Mouse (Mus musculus) CD4-positive, CD25-positive, alpha-beta regulatory T cell, adult 9 weeks (primary cell): Measurements from ENCODE around the gene Srsf1. TPM values are rescaled to one million over a fixed set of nuclear protein-coding genes. Genes with fewer than 3 reads are reported as not detected.

Experiments used
- polyA plus RNA-seq: library from polyadenylated mRNA; unstranded; fragments of 100-300 nt; shearing (Covaris generic); gene quantifications from one replicate; pipeline ENCODE4 v1.2.1, GENCODE M21; 2017

The Srsf1 gene
- polyA plus RNA-seq, result 65.2 TPM

DNA sequence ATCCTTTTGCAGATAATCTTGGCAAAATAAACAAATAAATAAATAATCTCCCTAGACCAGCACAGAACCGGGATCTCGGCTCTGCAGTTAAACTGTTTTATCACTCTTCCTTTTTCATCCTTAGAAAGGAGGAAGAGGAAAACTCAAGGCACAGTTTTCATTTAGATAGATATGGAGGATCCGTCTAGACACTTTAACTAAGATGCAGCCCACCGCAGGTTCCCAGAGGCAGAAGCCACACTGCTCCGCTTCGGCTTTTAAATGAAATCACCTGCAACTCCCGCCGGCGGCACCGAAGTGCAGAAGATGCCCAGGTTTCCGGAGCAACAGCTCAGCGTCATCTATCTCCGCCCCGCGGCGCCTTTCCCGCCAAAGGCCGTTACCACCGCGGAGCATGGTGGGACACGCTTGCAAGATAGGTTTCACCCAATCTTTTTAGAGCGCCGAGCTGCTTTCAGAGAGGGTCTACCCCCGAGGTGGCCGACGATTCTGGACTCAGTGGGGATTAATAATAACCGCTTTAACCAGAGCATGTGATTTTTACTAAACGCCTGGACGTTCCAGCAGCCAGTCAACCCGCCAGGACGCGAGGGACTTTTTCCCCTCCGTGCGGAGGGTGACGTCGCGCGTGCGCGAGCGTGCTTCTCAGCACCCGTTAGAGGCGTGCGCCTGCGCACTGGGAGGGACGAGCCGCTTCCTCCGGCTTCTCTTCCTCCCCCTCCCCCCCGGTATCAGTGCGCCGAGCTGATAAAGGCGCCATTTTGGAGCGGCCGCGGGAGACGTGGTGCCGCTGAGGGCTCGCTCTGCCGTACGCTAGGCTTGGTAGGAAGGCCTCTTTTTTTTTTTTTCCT, at the start of gene Srsf1:
Srsf1 (plus strand) TSS at position 430 of the 851 bp plus-strand sequence.

DNA sequence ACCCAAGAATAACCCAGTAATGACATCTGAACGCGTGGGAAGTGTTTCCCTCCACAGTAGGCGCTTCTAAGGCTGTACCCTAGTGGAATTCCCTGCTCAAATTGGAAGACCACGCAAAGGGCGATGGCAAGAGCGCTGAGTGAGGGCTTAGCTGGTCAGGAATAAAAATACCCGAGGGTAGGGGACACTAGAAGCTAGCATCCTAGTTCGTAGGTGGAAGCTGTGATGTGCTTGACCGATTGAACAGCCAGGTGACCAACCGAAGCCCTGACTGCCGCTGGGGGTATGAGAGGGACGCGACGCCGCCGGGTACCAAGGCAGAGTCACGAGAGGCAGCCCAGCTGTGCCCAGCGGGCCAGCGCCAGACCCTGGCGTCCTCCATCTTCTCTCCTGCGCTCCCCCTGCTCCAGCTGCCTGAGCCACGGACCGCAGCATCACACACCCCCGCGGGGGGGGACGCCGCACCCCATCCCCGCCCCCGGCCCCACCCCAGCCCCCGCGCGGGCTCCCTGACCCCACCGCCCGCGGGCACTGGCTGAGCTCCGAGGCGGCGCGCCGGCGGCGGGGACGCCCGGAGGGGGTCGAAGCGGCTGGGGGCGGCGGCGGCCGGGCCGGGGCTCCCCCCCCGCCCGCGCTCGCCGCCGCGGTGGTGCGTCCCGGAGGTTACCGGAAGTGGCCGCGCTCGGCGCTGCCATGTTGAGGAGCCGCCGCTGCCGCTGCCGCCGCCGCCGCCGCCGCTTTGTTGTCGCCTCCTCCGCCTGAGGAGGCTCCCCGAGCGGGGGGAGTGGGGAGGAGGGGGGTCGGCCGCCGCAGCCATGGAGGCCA, 20.6 kb downstream of the Srsf1 start, which contains the start of gene Vezf1:
Vezf1 (plus strand) TSS at position 694 of the 825 bp plus-strand sequence.

DNA sequence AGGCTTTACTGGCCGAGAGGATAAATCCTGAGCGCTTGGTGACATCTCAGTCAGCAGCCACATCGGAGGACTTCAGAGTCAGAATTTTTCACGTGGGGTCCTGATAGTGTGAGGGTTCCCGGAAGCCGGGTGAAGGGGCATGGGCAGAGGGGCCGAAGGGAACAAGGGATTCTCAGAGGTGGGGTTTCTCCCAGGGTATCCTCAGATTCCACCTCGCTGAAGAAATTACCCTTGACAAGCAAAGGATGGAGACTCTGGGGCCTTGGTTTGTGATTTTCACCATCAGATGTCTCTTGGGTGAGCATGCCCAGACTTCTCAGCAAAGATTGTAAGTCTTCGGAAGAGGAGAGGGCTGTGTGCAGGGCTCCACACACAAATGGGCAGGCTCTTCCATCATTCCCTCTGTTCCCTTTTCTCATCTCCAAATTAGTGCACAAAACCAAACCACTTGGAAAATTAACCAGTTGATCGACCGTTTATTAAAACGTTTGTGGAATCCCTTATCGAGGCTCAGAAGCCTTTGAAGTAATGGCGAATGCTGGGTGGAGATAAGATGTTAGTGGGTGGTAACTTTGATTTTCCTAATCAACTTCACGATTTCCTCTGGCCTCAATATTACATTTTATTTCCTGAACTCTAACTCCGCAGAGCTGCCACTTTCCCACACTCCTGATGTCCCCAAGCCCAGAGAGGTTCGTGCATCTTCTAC, 51.0 kb downstream of the Srsf1 start, which contains the start of gene Cuedc1:
Cuedc1 (plus strand) TSS at position 38 of the 709 bp plus-strand sequence.

Other genes starting within 250 kb of the Srsf1 start
- gene Lpo, start 219.1 kb upstream of the Srsf1 start, polyA plus RNA-seq, result not detected
- gene Mks1, start 194.2 kb upstream of the Srsf1 start, polyA plus RNA-seq, result 18.1 TPM
- not detected for gene Epx, start 171.8 kb upstream of the Srsf1 start, polyA plus RNA-seq
- not detected for gene Olfr462, start 155.1 kb upstream of the Srsf1 start, polyA plus RNA-seq
- not detected for gene Olfr463, start 150.0 kb upstream of the Srsf1 start, polyA plus RNA-seq
- not detected for gene Olfr464, start 126.4 kb upstream of the Srsf1 start, polyA plus RNA-seq
- 5.5 TPM for gene Dynll2, start 59.8 kb upstream of the Srsf1 start, polyA plus RNA-seq
- gene Vezf1, start 20.9 kb downstream of the Srsf1 start, polyA plus RNA-seq, result 28.9 TPM
- gene Cuedc1, start 50.7 kb downstream of the Srsf1 start, polyA plus RNA-seq, result 5.6 TPM
- gene Mrps23, start 157.0 kb downstream of the Srsf1 start, polyA plus RNA-seq, result 102 TPM
- not detected for gene Ccdc182, start 246.7 kb downstream of the Srsf1 start, polyA plus RNA-seq